Mouse (Mus musculus) hindbrain, postnatal 0 days (tissue): ENCODE measurements around the gene Tmprss15. TPM values are rescaled to one million over a fixed set of nuclear protein-coding genes. Genes with fewer than 3 reads are reported as not detected.

ENCODE experiments used
- ATAC-seq: fragments of 200-750 bp; cut with Nextera tagmentation; 2 replicates; pipeline ENCODE4 v1.8.0; 2017; ENCODE audit warnings: mild to moderate bottlenecking, moderate TSS enrichment, moderate library complexity
- DNase-seq: peaks from one replicate; pipeline ENCODE4 v3.0.0-alpha.2; 2015; ENCODE audit warnings: low spot score
- H3K27ac ChIP-seq: fragments of 300-500 bp; sonication (generic); 2 replicates; pipeline ENCODE4 v1.5.1; 2014; ENCODE audit warnings: mild to moderate bottlenecking
- H3K27me3 ChIP-seq: fragments of 300-500 bp; sonication (generic); 2 replicates; pipeline ENCODE4 v1.6.1; 2014; ENCODE audit warnings: low read length, mixed read lengths; ENCODE audit not compliant: insufficient read depth
- H3K36me3 ChIP-seq: fragments of 300-500 bp; sonication (generic); 2 replicates; pipeline ENCODE4 v1.6.1; 2014; ENCODE audit warnings: low read length, mixed read lengths; ENCODE audit not compliant: insufficient read depth
- H3K4me1 ChIP-seq: fragments of 300-500 bp; sonication (generic); 2 replicates; pipeline ENCODE4 v1.6.1; 2014; ENCODE audit warnings: antibody characterized with exemption, low read length, mixed read lengths; ENCODE audit not compliant: insufficient read depth
- H3K4me2 ChIP-seq: fragments of 300-500 bp; sonication (generic); 2 replicates; pipeline ENCODE4 v1.6.1; 2014; ENCODE audit warnings: low read depth, mild to moderate bottlenecking, low read length, moderate library complexity, mixed read lengths
- H3K4me3 ChIP-seq: fragments of 300-500 bp; sonication (generic); 2 replicates; pipeline ENCODE4 v1.5.1; 2014; ENCODE audit warnings: low read length
- H3K9ac ChIP-seq: fragments of 300-500 bp; sonication (generic); replicated peaks from 2 replicates; pipeline ENCODE4 v1.6.1; 2014; ENCODE audit warnings: mild to moderate bottlenecking, low read length, moderate library complexity, mixed read lengths
- H3K9me3 ChIP-seq: fragments of 300-500 bp; sonication (generic); 2 replicates; pipeline ENCODE4 v1.6.1; 2016; ENCODE audit warnings: low read length, mixed read lengths
- CTCF ChIP-seq: IDR thresholded peaks from 2 replicates; pipeline ENCODE4 v1.5.1; 2016; ENCODE audit warnings: antibody characterized with exemption, control low read depth, low read depth
- WGBS: fragments of 180-500 bp; shearing (Covaris S2); extraction: QIAGEN DNeasy Blood & Tissue Kit; methylation state at CpG from one replicate; pipeline ENCODE4 v1.1.7; 2014; 5-methylcytosine and 5-hydroxymethylcytosine counted together
- polyA plus RNA-seq: library from polyadenylated mRNA; unstranded; fragments of >200 nt; fragmentation: Nextera tagmentation; extraction: Ambion mirVana; gene quantifications from 2 replicates; pipeline ENCODE4 v1.2.1, GENCODE M21; 2015
- total RNA-seq: library from RNA; depleted of rRNA; stranded (reverse); fragments of >200 nt; gene quantifications from 2 replicates; pipeline ENCODE4 v1.2.3, GENCODE M21; 2014

The Tmprss15 gene
- total and polyA plus RNA-seq, 2 experiments from 2014 or later: 0.16 TPM; not detected in 1

- no peak for ATAC-seq
- no peaks in the 10 kb centered on the region for H3K36me3 ChIP-seq
- H3K4me1 ChIP-seq: no peaks in the 10 kb centered on the region
- H3K27me3 ChIP-seq: no peaks in the 10 kb centered on the region
- no peak overlapping the region for H3K27ac ChIP-seq
- H3K4me3 ChIP-seq: no peak overlapping the region
- no peak overlapping the region for H3K9ac ChIP-seq
- H3K4me2 ChIP-seq: peak overlapping the region; percentile 10; the same call in 1 of the 2 replicates
- H3K9me3 ChIP-seq: no peaks in the 10 kb centered on the region
- peak; percentile 80 for DNase-seq
- TF ChIP-seq CTCF: peak; percentile 71
- WGBS: 29% methylated on average over 13 of the region's 13 CpGs
Observed at GRCm38 (mm10) chr16:78969091-78969731, 121.7 kb downstream of the Tmprss15 start.

GRCm38 (mm10) chr16:78957434-78957833 is 133.5 kb downstream of the Tmprss15 start:
- Histone ChIP-seq H3K4me2 (no peak overlapping the region), H3K27ac (no peak overlapping the region), H3K4me3 (no peak overlapping the region), H3K36me3 (no peaks in the 10 kb centered on the region), H3K27me3 (no peaks in the 10 kb centered on the region), H3K4me1 (no peaks in the 10 kb centered on the region), H3K9me3 (no peaks in the 10 kb centered on the region), H3K9ac (no peak overlapping the region)
- ATAC-seq (no peak), DNase-seq (no peak)
- WGBS: 76% methylated on average over 2 of the region's 2 CpGs
- no peak for TF ChIP-seq CTCF

- no peak overlapping the region for H3K9ac ChIP-seq
- no peaks in the 10 kb centered on the region for H3K27me3 ChIP-seq
- no peak overlapping the region for H3K4me2 ChIP-seq
- no peaks in the 10 kb centered on the region for H3K36me3 ChIP-seq
- no peak for ATAC-seq
- peak; percentile 54 for TF ChIP-seq CTCF
- H3K27ac ChIP-seq: no peak overlapping the region
- H3K4me1 ChIP-seq: no peaks in the 10 kb centered on the region
- DNase-seq: peak; percentile 55
- H3K9me3 ChIP-seq: no peaks in the 10 kb centered on the region
- no peak overlapping the region for H3K4me3 ChIP-seq
- WGBS: 80% methylated on average over 4 of the region's 4 CpGs
Observed at GRCm38 (mm10) chr16:78950359-78950758, 140.5 kb downstream of the Tmprss15 start.

- WGBS: 75% methylated on average over 8 of the region's 8 CpGs
- no peak for ATAC-seq
Observed at GRCm38 (mm10) chr16:78937755-78938154, 153.1 kb downstream of the Tmprss15 start.

GRCm38 (mm10) chr16:78934298-78934697 is 156.6 kb downstream of the Tmprss15 start:
- Histone ChIP-seq H3K4me1 (peaks cover 8% of the 10 kb centered on the region; the same call in 1 of the 2 replicates), H3K27me3 (no peaks in the 10 kb centered on the region), H3K4me2 (no peak overlapping the region), H3K9ac (no peak overlapping the region), H3K27ac (no peak overlapping the region), H3K4me3 (no peak overlapping the region), H3K9me3 (no peaks in the 10 kb centered on the region), H3K36me3 (no peaks in the 10 kb centered on the region)
- ATAC-seq (no peak), DNase-seq (no peak)
- no peak for TF ChIP-seq CTCF
- 90% methylated on average over 2 of the region's 2 CpGs for WGBS

More at GRCm38 (mm10) chr16:78937755-78938154, 153.1 kb downstream of the Tmprss15 start:
- no peak for DNase-seq
- H3K4me2 ChIP-seq: no peak overlapping the region
- no peak overlapping the region for H3K4me3 ChIP-seq
- no peaks in the 10 kb centered on the region for H3K9me3 ChIP-seq
- H3K27ac ChIP-seq: no peak overlapping the region
- no peak for TF ChIP-seq CTCF
- no peak overlapping the region for H3K9ac ChIP-seq
- no peaks in the 10 kb centered on the region for H3K36me3 ChIP-seq
- H3K27me3 ChIP-seq: no peaks in the 10 kb centered on the region
- H3K4me1 ChIP-seq: no peaks in the 10 kb centered on the region

- H3K4me2 ChIP-seq: peak overlapping the region; percentile 97
- DNase-seq (peak; percentile 54), ATAC-seq (no peak; the same call in 1 of the 2 replicates)
- H3K4me3 ChIP-seq: peak overlapping the region; percentile 57
- H3K4me1 ChIP-seq: peaks cover 8% of the 10 kb centered on the region; the same call in 1 of the 2 replicates
- H3K27ac ChIP-seq: peak overlapping the region; percentile 58
- H3K27me3 ChIP-seq: no peaks in the 10 kb centered on the region
- peak overlapping the region; percentile 57 for H3K9ac ChIP-seq
- no peak for TF ChIP-seq CTCF
- H3K36me3 ChIP-seq: no peaks in the 10 kb centered on the region
- H3K9me3 ChIP-seq: no peaks in the 10 kb centered on the region
- 9% methylated on average over 16 of the region's 16 CpGs for WGBS
Observed at GRCm38 (mm10) chr16:78931287-78932025, 159.4 kb downstream of the Tmprss15 start.
